Mouse (Mus musculus) lung, postnatal 14 days (tissue): ENCODE measurements around the gene Trpv3.
A peak's percentile ranks its signal among the peaks of the same experiment; 100 is the strongest.

ENCODE experiments used
- DNase-seq: peaks from one replicate; pipeline ENCODE4 v3.0.0; 2021

Trpv3 gene

GRCm38 (mm10) chr11:73267267-73267666 is at the start of gene Trpv3:
TSS of gene Trpv3 (plus strand) at chr11:73267388.
- DNase-seq, result no peak

- DNase-seq, result no peak
These were observed 47.5 kb upstream of the Trpv3 start for GRCm38 (mm10) chr11:73219671-73220070.

DNA sequence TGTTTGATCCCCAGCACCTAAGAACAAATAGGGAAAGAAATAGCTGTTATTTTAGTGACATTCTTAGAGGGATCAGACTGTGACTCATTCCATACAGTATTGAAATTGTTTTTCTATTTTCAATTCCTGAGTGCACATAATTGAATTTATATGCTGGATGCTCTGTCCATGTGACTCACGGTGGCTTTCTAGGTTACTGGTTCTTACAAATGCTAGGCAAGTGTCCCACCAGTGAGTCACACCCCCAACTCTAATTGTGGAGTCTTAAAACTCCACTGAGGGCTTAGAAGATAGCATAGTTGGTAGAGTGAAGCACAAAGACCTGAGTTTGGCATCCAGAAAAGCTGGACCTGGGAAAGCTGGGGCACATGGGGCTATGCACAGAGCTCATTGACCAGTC is 46.5 kb upstream of the Trpv3 start:
- DNase-seq, result no peak

DNA sequence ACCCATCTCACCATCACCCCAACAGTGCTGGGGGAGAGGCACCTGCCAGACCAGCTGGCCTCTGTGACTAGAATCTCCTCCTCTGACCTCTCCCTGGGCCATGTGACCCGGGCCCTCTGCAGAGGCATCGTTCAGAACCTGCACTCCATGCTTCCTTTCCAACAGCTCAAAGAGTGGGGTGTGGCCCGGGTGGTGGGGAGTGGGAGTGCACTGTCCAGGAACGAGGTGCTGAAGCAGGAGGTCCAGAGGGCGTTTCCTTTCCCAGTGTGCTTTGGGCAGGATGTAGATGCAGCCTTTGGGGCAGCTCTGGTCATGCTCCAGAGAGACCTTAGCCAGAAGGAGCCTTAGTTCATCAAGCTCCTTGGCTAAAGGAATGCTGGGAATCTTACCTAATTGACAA is 44.3 kb upstream of the Trpv3 start:
- no peak for DNase-seq

DNA sequence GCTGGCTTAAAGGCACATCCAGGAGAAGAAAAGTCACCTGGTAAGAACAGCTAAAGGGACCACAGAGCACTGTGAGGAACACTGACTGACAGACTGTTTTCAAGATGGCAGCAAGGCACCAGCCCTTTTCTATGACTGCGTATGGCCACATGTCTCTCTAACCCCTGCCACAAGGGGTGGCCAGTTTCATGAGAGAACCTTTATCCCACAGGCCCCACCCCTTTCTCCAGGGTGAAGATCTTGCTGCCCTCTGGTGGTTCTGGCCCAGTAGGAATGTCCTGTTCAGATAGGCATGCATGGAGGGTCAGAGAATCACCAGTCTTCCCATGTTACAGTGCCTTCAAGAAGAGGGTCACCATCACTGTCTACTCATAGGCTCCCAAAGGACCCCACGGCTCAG is 43.2 kb upstream of the Trpv3 start:
- DNase-seq, result peak; percentile 40

- no peak for DNase-seq
These were observed 41.3 kb upstream of the Trpv3 start for GRCm38 (mm10) chr11:73225856-73226255.

- no peak for DNase-seq
These were observed 38.3 kb upstream of the Trpv3 start for GRCm38 (mm10) chr11:73228881-73229280.

- DNase-seq, result no peak
These were observed 37.1 kb upstream of the Trpv3 start for GRCm38 (mm10) chr11:73230081-73230480.

DNA sequence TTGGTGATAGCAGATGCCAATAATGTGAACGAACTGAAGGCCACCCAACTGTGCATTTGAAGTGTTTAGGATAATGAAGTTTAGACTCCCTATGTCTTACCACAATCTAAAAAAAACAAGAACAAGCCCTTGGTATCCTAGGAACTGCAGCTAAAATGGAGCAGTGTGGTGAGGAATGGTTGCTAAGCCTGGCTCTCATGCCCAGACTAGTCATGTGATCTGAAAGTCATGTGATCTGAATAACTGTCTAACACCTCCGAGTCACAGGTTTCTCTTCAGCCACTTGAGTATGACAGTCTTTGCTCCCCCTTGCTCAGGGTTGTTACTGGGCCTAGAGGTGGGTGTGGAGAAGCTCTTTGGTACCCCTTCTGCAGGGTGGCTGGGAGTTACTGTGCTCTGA is 34.7 kb upstream of the Trpv3 start:
- DNase-seq, result no peak

GRCm38 (mm10) chr11:73233992-73234391 is 33.2 kb upstream of the Trpv3 start, which contains the start of gene Trpv1:
TSS of gene Trpv1 (plus strand) at chr11:73234292.
- no peak for DNase-seq

- DNase-seq, result peak; percentile 34
These were observed 31.0 kb upstream of the Trpv3 start for GRCm38 (mm10) chr11:73235990-73236701.

DNA sequence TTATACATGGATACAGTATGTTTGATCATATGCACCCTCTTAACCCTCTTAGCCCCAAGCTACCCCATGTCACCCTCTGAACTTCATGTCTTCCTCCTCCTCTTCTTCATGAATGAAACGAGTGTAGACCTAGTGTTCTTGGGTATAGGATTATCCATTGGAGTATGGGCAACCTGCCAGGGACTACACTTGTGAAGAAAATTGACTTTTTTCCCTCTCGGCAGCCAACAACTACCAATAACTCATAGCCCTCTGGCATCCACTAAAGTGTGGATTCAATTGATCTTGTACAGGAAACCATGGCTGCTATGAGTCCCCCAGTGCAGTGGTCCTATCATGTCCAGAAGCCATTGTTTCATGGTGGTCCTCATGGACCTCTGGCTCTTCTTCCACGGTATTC is 30.5 kb upstream of the Trpv3 start:
- no peak for DNase-seq

DNA sequence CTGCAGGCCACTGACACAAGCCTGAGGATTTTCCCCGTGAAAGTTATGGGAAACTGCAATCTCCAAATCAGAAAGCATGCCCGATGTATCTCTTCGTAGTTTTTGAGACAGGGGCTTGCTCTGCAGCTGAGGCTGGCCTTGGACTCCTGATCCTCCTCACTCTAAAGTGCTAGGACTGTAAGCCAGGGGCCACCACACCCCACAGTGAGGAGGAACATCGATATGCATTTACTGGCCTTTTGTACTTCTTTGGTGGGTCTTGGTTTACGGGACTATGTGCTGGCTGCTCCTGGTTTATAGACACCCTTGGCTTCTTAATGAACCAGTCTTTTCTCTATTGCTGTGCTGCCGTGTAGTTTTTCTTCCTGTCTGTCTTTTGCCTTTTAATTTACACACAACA is 25.0 kb upstream of the Trpv3 start:
- no peak for DNase-seq

- no peak for DNase-seq
These were observed 24.4 kb upstream of the Trpv3 start for GRCm38 (mm10) chr11:73242777-73243176.

- DNase-seq, result no peak
These were observed 9.7 kb upstream of the Trpv3 start for GRCm38 (mm10) chr11:73257362-73257945.

- no peak for DNase-seq
These were observed 8.5 kb upstream of the Trpv3 start for GRCm38 (mm10) chr11:73258664-73259063.

DNA sequence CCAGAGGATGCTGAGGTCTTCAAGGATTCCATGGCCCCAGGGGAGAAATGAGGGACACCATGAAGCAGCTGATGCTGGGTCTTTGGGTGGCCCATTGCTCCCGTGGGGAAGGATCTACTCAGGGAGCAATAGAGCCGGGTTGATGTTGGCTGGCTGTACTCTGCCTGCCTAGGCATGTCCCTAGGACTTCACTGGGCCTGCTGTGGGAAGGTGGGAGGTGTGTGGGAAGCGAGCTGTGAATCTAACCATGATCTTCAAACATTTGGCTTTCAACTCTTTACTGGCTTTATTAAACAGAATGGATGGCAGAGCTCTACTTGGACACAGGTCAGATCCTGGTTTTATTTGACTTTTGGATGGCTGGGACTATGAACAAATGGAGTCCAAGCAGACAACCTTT is 6.7 kb upstream of the Trpv3 start:
- DNase-seq, result no peak

DNA sequence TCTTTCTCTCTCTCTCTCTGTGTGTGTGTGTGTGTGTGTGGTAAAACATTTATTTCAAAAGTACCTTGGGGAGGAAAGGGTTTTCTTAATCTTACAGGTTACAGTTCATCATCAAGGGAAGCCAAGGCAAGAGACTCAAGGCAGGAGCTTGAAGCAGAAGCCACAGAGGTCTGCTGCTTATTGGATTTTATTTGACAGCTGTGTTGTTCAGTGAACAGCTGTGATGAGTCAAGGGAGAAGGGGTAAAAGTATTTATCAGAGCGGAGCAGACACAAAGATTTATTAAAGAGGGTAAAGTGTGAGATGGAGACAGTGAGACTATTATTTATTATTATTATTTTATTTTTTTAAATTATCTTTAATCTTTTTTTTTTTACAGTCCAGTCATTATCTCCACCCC is 5.8 kb upstream of the Trpv3 start:
- no peak for DNase-seq

DNA sequence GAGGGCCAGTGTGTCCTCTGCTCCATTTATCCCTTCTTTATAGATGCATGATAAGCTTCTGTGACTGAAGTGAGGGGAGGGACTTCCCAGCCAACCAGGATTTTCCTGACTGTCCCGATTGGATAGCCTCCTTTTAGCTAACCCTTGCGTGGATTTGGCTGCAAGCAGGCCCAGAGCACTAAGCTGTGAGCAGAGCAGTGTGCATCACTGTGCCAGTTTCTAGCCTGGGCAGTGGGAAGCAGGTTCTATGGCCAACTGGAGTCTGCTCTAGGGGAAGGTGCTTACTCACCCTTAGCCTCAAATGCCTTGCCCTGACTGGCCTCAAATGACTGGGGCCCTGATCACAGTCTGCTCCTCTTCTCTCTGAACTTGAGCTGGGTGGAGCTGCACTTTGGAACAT is 7.6 kb downstream of the Trpv3 start:
- no peak for DNase-seq

DNA sequence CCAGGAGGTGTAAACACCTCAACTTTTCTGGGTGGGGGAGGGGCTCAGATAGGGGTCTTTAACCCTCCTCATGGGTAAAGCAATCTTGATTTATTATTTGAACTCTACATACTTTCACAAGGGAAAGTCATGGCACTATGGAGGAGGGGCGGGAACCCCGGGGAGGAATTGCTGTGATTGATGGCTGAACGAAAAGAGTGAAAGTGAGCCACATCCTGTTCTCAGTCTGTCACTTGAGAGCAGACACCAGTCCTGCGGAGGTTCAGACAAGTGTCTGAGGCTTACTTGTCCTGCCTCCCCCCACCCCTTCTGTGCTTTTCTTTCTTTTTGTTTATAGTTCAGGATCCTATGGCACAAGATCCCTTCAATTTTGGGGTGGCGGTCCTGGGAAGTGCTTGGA is 13.5 kb downstream of the Trpv3 start:
- DNase-seq, result no peak

- peak; percentile 41 for DNase-seq
These were observed 14.4 kb downstream of the Trpv3 start for GRCm38 (mm10) chr11:73281528-73282027.

- peak; percentile 12 for DNase-seq
These were observed 16.2 kb downstream of the Trpv3 start for GRCm38 (mm10) chr11:73283369-73283768.

GRCm38 (mm10) chr11:73283926-73284325 is 16.7 kb downstream of the Trpv3 start:
- no peak for DNase-seq

DNA sequence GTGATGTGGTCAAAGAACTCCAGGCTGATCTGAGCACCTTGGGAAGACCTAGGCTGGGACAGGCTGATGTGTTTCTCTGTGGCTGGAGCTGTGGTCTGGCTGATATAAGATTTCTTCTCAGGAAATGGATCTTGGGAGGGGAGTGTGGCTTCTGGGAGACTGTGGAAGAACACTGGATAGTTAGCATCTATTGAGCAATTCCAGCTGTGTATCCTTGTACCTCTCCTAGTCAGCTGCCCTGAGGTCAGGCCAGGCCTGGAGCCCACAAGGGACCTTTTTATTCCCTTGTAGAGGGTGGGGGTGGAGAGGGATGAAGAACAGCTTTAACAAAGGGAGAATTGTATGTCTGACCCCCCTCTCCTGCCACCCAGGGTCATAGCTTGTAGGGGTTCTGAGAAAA is 17.2 kb downstream of the Trpv3 start:
- no peak for DNase-seq

DNA sequence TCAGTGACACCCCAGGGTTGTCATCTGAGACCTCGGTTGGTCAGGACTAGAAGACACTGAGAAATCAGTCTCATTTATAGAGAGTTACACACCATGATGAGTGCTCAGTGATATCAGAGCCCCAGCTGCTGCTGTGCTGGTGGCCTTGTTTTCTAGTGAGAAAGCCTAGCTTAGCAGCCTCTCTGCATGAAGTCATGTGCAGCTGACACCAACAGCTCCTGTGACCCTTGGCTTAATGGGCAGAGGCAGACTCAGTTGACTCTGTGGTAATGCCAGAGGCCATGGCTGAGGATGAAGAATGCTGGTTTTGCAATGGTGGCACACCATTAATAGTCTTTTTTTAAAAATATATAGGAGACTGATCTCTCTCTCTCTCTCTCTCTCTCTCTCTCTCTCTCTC is 22.4 kb downstream of the Trpv3 start:
- DNase-seq, result no peak
